Mouse (Mus musculus): ENCODE data around the gene Pknox1. TPM values are rescaled to one million over a fixed set of nuclear protein-coding genes. Genes with fewer than 3 reads are reported as not detected.

The Pknox1 gene
- total and polyA plus RNA-seq, 3 experiments = 8.5 to 34.8 (median 25.1) TPM

DNA sequence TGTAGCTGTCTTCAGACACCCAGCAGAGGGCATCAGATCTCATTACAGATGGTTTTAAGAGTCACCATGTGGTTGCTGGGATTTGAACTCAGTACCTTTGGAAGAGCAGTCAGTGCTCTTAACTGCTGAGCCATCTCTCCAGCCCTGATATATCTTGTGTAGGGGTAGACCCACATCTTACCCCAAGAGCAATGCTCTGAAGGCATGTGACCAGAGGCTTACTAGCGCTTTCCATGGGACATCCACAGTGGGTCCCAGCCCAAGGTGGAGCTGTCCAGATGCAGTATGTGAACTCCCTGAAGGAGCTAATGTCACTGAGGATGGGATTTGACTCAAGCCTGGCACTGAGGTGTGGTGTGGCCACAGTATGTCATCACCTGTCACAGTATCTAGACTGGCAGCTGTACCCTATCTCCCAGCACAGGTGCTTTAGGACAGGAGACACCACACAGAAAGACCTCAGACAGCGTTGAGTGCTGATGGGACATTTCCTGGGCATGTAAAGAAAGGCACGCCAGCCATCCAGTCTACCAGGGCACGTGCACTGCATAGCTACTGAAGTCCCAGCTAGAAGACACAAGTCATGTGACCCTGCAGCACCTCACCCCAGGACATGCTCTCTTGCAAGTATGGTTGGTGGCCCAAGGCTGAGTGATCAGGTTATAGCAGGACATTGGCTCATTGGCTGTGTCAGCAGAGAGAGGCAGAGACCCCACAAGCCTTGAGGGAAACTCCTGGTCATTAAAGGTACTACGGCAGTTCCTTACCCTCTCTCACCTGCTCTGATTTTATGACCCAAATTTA is 81.9 kb downstream of the Pknox1 start:
- Histone ChIP-seq H3K9me3 (replicated peaks) (no peaks in the 10 kb centered on the region), H3K4me1 (ENCODE audit: insufficient read depth, low read depth, low read length) (peaks cover 18% of the 10 kb centered on the region), H3K36me3 (replicated peaks) (peaks cover 54% of the 10 kb centered on the region), H3K27me3 (ENCODE audit: insufficient read depth, low read length) (0 out of 2 replicates have a peak, but pooled peaks cover 6% of the 10 kb centered on the region), H3K4me3 (ENCODE audit: low read depth, low read length) (no peak overlapping the region)
- ATAC-seq (ENCODE audit: extremely low read depth, insufficient number of reproducible peaks, low FRiP score, poor library complexity, severe bottlenecking) (no peak), DNase-seq (ENCODE audit: low spot score) (no peak)
- no peak for TF ChIP-seq GATA1 (IDR thresholded peaks at IDR 0.05; ENCODE audit: borderline replicate concordance, low read length)
- no peak for TF ChIP-seq CTCF (IDR thresholded peaks at IDR 0.05; ENCODE audit: low read depth, low read length)
- peak; percentile 86; the same call in 1 of the 2 replicates for TF ChIP-seq POLR2AphosphoS5 (IDR thresholded peaks at IDR 0.05; ENCODE audit: insufficient replicate concordance, low read depth, low read length)
- no peak for TF ChIP-seq TAL1 (conservative IDR thresholded peaks at IDR 0.05; ENCODE audit: low read depth, low read length)
- TF ChIP-seq GATA2 (IDR thresholded peaks at IDR 0.05; ENCODE audit: borderline replicate concordance, low read depth, low read length) = no peak

GRCm38 (mm10) chr17:31652152-31652551 is 87.6 kb downstream of the Pknox1 start:
- Histone ChIP-seq H3K9me3 (replicated peaks) (no peaks in the 10 kb centered on the region), H3K27me3 (ENCODE audit: insufficient read depth, low read length) (no peaks in the 10 kb centered on the region), H3K4me3 (ENCODE audit: low read depth, low read length) (no peak overlapping the region; the same call in 1 of the 2 replicates), H3K36me3 (replicated peaks) (peaks cover 95% of the 10 kb centered on the region), H3K4me1 (ENCODE audit: insufficient read depth, low read depth, low read length) (peaks cover 51% of the 10 kb centered on the region)
- ATAC-seq (ENCODE audit: extremely low read depth, insufficient number of reproducible peaks, low FRiP score, poor library complexity, severe bottlenecking) = no peak
- TF ChIP-seq GATA1 (IDR thresholded peaks at IDR 0.05; ENCODE audit: borderline replicate concordance, low read length) = no peak
- TF ChIP-seq GATA2 (IDR thresholded peaks at IDR 0.05; ENCODE audit: borderline replicate concordance, low read depth, low read length) = no peak
- TF ChIP-seq CTCF (IDR thresholded peaks at IDR 0.05; ENCODE audit: low read depth, low read length) = no peak
- TF ChIP-seq POLR2AphosphoS5 (IDR thresholded peaks at IDR 0.05; ENCODE audit: insufficient replicate concordance, low read depth, low read length) = no peak
- no peak for TF ChIP-seq TAL1 (conservative IDR thresholded peaks at IDR 0.05; ENCODE audit: low read depth, low read length)
- DNase-seq (ENCODE audit: low spot score) = no peak

- no peaks in the 10 kb centered on the region for H3K27me3 ChIP-seq (ENCODE audit: insufficient read depth, low read length)
- no peak for TF ChIP-seq CTCF (IDR thresholded peaks at IDR 0.05; ENCODE audit: low read depth, low read length)
- no peak for TF ChIP-seq GATA1 (IDR thresholded peaks at IDR 0.05; ENCODE audit: borderline replicate concordance, low read length)
- TF ChIP-seq TAL1 (conservative IDR thresholded peaks at IDR 0.05; ENCODE audit: low read depth, low read length) = no peak
- no peak for TF ChIP-seq GATA2 (IDR thresholded peaks at IDR 0.05; ENCODE audit: borderline replicate concordance, low read depth, low read length)
- DNase-seq (ENCODE audit: low spot score) (no peak), ATAC-seq (ENCODE audit: extremely low read depth, insufficient number of reproducible peaks, low FRiP score, poor library complexity, severe bottlenecking) (no peak)
- peak overlapping the region; percentile 25; the same call in 1 of the 2 replicates for H3K4me3 ChIP-seq (ENCODE audit: low read depth, low read length)
- peaks cover 54% of the 10 kb centered on the region for H3K4me1 ChIP-seq (ENCODE audit: insufficient read depth, low read depth, low read length)
- no peaks in the 10 kb centered on the region for H3K9me3 ChIP-seq (replicated peaks)
- H3K36me3 ChIP-seq (replicated peaks) = peaks cover 89% of the 10 kb centered on the region
Measured at GRCm38 (mm10) chr17:31653277-31653676, 88.7 kb downstream of the Pknox1 start.

GRCm38 (mm10) chr17:31655366-31655765 is 90.8 kb downstream of the Pknox1 start:
- H3K36me3 ChIP-seq (replicated peaks) = peaks cover 68% of the 10 kb centered on the region
- H3K9me3 ChIP-seq (replicated peaks) = no peaks in the 10 kb centered on the region
- peaks cover 65% of the 10 kb centered on the region for H3K4me1 ChIP-seq (ENCODE audit: insufficient read depth, low read depth, low read length)
- no peak for ATAC-seq (ENCODE audit: extremely low read depth, insufficient number of reproducible peaks, low FRiP score, poor library complexity, severe bottlenecking)
- peak overlapping the region; percentile 41; the same call in 1 of the 2 replicates for H3K4me3 ChIP-seq (ENCODE audit: low read depth, low read length)
- TF ChIP-seq CTCF (IDR thresholded peaks at IDR 0.05; ENCODE audit: low read depth, low read length) (no peak), TAL1 (conservative IDR thresholded peaks at IDR 0.05; ENCODE audit: low read depth, low read length) (no peak), POLR2AphosphoS5 (IDR thresholded peaks at IDR 0.05; ENCODE audit: insufficient replicate concordance, low read depth, low read length) (no peak), GATA1 (IDR thresholded peaks at IDR 0.05; ENCODE audit: borderline replicate concordance, low read length) (no peak), GATA2 (IDR thresholded peaks at IDR 0.05; ENCODE audit: borderline replicate concordance, low read depth, low read length) (no peak)
- no peak for DNase-seq (ENCODE audit: low spot score)
- H3K27me3 ChIP-seq (ENCODE audit: insufficient read depth, low read length) = no peaks in the 10 kb centered on the region

DNA sequence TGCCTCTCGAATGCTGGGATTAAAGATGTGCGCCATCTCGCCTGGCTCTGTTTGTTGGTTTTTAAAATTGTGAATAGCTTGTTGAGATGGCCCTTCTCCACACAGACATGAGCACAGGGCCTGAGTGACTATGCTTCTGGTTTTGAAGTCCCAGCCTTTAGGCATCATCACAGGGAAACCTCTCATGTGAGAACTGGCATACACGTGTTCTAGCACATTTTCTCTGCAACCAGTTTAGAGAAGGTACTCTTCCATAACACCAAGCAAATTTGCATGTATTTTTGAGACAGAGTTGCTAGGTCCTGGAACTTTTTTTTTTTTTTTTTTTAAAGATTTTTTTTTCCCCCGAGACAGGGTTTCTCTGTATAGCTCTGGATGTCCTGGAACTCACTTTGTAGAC is 92.1 kb downstream of the Pknox1 start:
- H3K36me3 ChIP-seq (replicated peaks) = peaks cover 55% of the 10 kb centered on the region
- ATAC-seq (ENCODE audit: extremely low read depth, insufficient number of reproducible peaks, low FRiP score, poor library complexity, severe bottlenecking) = no peak
- peaks cover 55% of the 10 kb centered on the region for H3K4me1 ChIP-seq (ENCODE audit: insufficient read depth, low read depth, low read length)
- TF ChIP-seq GATA1 (IDR thresholded peaks at IDR 0.05; ENCODE audit: borderline replicate concordance, low read length) = no peak
- no peak for TF ChIP-seq CTCF (IDR thresholded peaks at IDR 0.05; ENCODE audit: low read depth, low read length)
- TF ChIP-seq TAL1 (conservative IDR thresholded peaks at IDR 0.05; ENCODE audit: low read depth, low read length) = no peak
- TF ChIP-seq GATA2 (IDR thresholded peaks at IDR 0.05; ENCODE audit: borderline replicate concordance, low read depth, low read length) = no peak
- no peak for TF ChIP-seq POLR2AphosphoS5 (IDR thresholded peaks at IDR 0.05; ENCODE audit: insufficient replicate concordance, low read depth, low read length)
- peak overlapping the region; percentile 89; the same call in 1 of the 2 replicates for H3K4me3 ChIP-seq (ENCODE audit: low read depth, low read length)
- DNase-seq (ENCODE audit: low spot score) = no peak
- no peaks in the 10 kb centered on the region for H3K9me3 ChIP-seq (replicated peaks)
- no peaks in the 10 kb centered on the region for H3K27me3 ChIP-seq (ENCODE audit: insufficient read depth, low read length)

Other genes starting within 250 kb of the Pknox1 start
- not detected in 2 replicates for gene Pde9a, start 178.5 kb upstream of the Pknox1 start, total RNA-seq (2014; fragmentation: Nextera tagmentation)
- 0.16 TPM in 1 of 2 replicates, not detected in the other for gene Pde9a, start 178.5 kb upstream of the Pknox1 start, total RNA-seq (2017)
- not detected in 2 replicates for gene Pde9a, start 178.5 kb upstream of the Pknox1 start, polyA plus RNA-seq (2012)
- gene Wdr4, start 44.8 kb upstream of the Pknox1 start, total RNA-seq (2014; fragmentation: Nextera tagmentation) = 13.0 and 21.2 TPM in 2 replicates
- gene Wdr4, start 44.8 kb upstream of the Pknox1 start, total RNA-seq (2017) = 18.4 and 20.6 TPM in 2 replicates
- gene Wdr4, start 44.8 kb upstream of the Pknox1 start, polyA plus RNA-seq (2012) = 51.0 and 59.3 TPM in 2 replicates
- gene Ndufv3, start 44.6 kb upstream of the Pknox1 start, total RNA-seq (2014; fragmentation: Nextera tagmentation) = 180 and 181 TPM in 2 replicates
- 693 and 773 TPM in 2 replicates for gene Ndufv3, start 44.6 kb upstream of the Pknox1 start, total RNA-seq (2017)
- gene Ndufv3, start 44.6 kb upstream of the Pknox1 start, polyA plus RNA-seq (2012) = 528 and 713 TPM in 2 replicates
- not detected in 2 replicates for gene Cbs, start 72.5 kb downstream of the Pknox1 start, total RNA-seq (2014; fragmentation: Nextera tagmentation)
- gene Cbs, start 72.5 kb downstream of the Pknox1 start, total RNA-seq (2017) = 0.05 and 0.12 TPM in 2 replicates
- not detected in 2 replicates for gene Cbs, start 72.5 kb downstream of the Pknox1 start, polyA plus RNA-seq (2012)
- gene U2af1, start 94.2 kb downstream of the Pknox1 start, total RNA-seq (2014; fragmentation: Nextera tagmentation) = 72.5 and 104 TPM in 2 replicates
- gene U2af1, start 94.2 kb downstream of the Pknox1 start, total RNA-seq (2017) = 259 and 261 TPM in 2 replicates
- 124 and 130 TPM in 2 replicates for gene U2af1, start 94.2 kb downstream of the Pknox1 start, polyA plus RNA-seq (2012)
- gene Cryaa, start 113.1 kb downstream of the Pknox1 start, total RNA-seq (2014; fragmentation: Nextera tagmentation) = not detected in 2 replicates
- not detected in 2 replicates for gene Cryaa, start 113.1 kb downstream of the Pknox1 start, total RNA-seq (2017)
- not detected in 2 replicates for gene Cryaa, start 113.1 kb downstream of the Pknox1 start, polyA plus RNA-seq (2012)

Measured in G1E (cell line).